Mouse (Mus musculus) kidney, embryonic 16.5 days (tissue): ENCODE measurements at regions not wholly inside any gene's neighbourhood (a gene's known extent, or its start where the extent isn't known, plus 50 kb on each side); places are given as distances from the start of the nearest gene placed in this dataset.
A peak's percentile ranks its signal among the peaks of the same experiment; 100 is the strongest.

Experiments
- ATAC-seq: fragments of 200-750 bp; cut with Nextera tagmentation; 2 replicates; pipeline ENCODE4 v1.8.0; 2017; ENCODE audit warnings: moderate TSS enrichment; ENCODE audit not compliant: low FRiP score, low TSS enrichment
- H3K27ac ChIP-seq: fragments of 300-500 bp; sonication (generic); 2 replicates; pipeline ENCODE4 v1.5.1; 2014; ENCODE audit warnings: low read length
- H3K27me3 ChIP-seq: fragments of 300-500 bp; sonication (generic); 2 replicates; pipeline ENCODE4 v1.6.1; 2014; ENCODE audit warnings: low read length, control low read depth, mixed read lengths; ENCODE audit not compliant: insufficient read depth
- H3K36me3 ChIP-seq: fragments of 300-500 bp; sonication (generic); 2 replicates; pipeline ENCODE4 v1.6.1; 2014; ENCODE audit warnings: low read length, control low read depth, mixed read lengths; ENCODE audit not compliant: insufficient read depth
- H3K4me1 ChIP-seq: fragments of 300-500 bp; sonication (generic); 2 replicates; pipeline ENCODE4 v1.6.1; 2014; ENCODE audit warnings: low read length, control low read depth, mixed read lengths; ENCODE audit not compliant: insufficient read depth
- H3K4me2 ChIP-seq: fragments of 300-500 bp; sonication (generic); replicated peaks from 2 replicates; pipeline ENCODE4 v1.6.1; 2014; ENCODE audit warnings: low read depth, low read length
- H3K4me3 ChIP-seq: fragments of 300-500 bp; sonication (generic); 2 replicates; pipeline ENCODE4 v1.5.1; 2014; ENCODE audit warnings: mild to moderate bottlenecking, low read length
- H3K9ac ChIP-seq: fragments of 300-500 bp; sonication (generic); replicated peaks from 2 replicates; pipeline ENCODE4 v1.6.1; 2014; ENCODE audit warnings: low read length
- H3K9me3 ChIP-seq: fragments of 300-500 bp; sonication (generic); 2 replicates; pipeline ENCODE4 v1.6.1; 2016; ENCODE audit warnings: low read length, control low read depth
- WGBS: fragments of 180-500 bp; shearing (Covaris S2); extraction: QIAGEN DNeasy Blood & Tissue Kit; methylation state at CpG from one replicate; pipeline ENCODE4 v1.1.7; 2014; 5-methylcytosine and 5-hydroxymethylcytosine counted together

GRCm38 (mm10) chr8:89823631-89824030 is 524.5 kb downstream of the Tox3 start:
- H3K27me3 ChIP-seq, result no peaks in the 10 kb centered on the region
- no peaks in the 10 kb centered on the region for H3K36me3 ChIP-seq
- no peak for ATAC-seq
- H3K9me3 ChIP-seq, result no peaks in the 10 kb centered on the region
- H3K4me3 ChIP-seq, result no peak overlapping the region
- no peak overlapping the region for H3K9ac ChIP-seq
- H3K4me1 ChIP-seq, result no peaks in the 10 kb centered on the region
- no peak overlapping the region for H3K27ac ChIP-seq
- H3K4me2 ChIP-seq, result no peak overlapping the region

DNA sequence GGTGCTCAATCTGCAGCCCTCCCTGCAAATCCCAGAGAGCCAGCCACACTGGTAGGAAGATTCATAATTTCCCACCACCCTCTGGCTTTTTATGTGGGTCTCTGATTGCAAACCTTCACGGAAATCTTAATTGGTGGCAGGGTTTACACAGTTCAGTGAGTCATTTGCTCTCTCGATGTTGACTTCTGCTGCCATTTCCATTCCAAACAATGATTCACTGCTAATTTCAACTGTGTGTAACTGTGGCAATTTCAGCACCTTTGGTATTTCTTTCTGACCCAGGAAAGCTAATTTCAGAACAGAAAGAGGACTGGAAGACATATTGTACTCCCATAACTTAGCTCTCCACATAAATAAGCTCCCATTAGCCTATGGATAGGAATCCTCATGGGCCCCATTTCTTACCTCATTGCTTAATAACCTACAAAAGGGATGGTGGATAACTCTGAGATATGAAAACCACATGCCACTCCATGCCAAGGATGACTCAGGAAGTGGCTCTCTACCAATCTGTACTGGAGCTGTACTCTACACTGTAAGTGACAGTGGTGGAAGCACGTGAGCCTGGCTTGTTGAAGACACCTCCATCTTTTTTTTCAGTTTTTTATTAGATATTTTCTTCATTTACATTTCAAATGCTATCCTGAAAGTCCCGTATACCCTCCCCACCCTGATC is 536.0 kb downstream of the Tox3 start:
- no peak overlapping the region for H3K27ac ChIP-seq
- H3K4me3 ChIP-seq, result no peak overlapping the region
- ATAC-seq, result no peak

DNA sequence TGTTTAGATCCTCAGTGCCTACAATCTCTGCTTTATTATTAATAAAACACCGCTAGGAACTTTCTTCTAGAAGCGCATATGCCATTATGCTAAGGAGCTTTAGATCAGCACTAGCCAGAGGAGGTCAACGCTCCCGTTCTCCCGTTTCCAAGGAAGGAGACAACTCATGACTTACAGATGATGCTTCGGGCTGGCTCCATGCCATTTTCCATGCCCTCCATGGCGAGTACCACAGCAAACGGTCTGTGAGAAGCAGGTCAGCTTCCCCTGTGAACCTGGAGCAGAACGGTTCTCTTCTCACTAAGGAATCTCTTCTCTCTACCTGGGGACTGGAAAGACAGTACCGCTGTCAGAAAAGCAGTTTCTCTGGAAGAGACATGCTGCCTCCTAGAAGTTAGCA is 559.8 kb downstream of the Tox3 start:
- no peak for ATAC-seq
- H3K4me3 ChIP-seq, result no peak overlapping the region
- no peaks in the 10 kb centered on the region for H3K27me3 ChIP-seq
- H3K4me1 ChIP-seq, result peaks cover 20% of the 10 kb centered on the region
- WGBS, result 76% methylated on average over 10 of the region's 10 CpGs
- no peak overlapping the region for H3K27ac ChIP-seq
- no peaks in the 10 kb centered on the region for H3K36me3 ChIP-seq
- H3K9me3 ChIP-seq, result no peaks in the 10 kb centered on the region
- H3K9ac ChIP-seq, result no peak overlapping the region
- no peak overlapping the region for H3K4me2 ChIP-seq

More for the DNA sequence above, 536.0 kb downstream of the Tox3 start:
- no peaks in the 10 kb centered on the region for H3K9me3 ChIP-seq
- H3K4me2 ChIP-seq, result no peak overlapping the region
- WGBS, result 79% methylated on average over 4 of the region's 4 CpGs
- H3K4me1 ChIP-seq, result no peaks in the 10 kb centered on the region
- no peak overlapping the region for H3K9ac ChIP-seq
- no peaks in the 10 kb centered on the region for H3K36me3 ChIP-seq
- no peaks in the 10 kb centered on the region for H3K27me3 ChIP-seq

DNA sequence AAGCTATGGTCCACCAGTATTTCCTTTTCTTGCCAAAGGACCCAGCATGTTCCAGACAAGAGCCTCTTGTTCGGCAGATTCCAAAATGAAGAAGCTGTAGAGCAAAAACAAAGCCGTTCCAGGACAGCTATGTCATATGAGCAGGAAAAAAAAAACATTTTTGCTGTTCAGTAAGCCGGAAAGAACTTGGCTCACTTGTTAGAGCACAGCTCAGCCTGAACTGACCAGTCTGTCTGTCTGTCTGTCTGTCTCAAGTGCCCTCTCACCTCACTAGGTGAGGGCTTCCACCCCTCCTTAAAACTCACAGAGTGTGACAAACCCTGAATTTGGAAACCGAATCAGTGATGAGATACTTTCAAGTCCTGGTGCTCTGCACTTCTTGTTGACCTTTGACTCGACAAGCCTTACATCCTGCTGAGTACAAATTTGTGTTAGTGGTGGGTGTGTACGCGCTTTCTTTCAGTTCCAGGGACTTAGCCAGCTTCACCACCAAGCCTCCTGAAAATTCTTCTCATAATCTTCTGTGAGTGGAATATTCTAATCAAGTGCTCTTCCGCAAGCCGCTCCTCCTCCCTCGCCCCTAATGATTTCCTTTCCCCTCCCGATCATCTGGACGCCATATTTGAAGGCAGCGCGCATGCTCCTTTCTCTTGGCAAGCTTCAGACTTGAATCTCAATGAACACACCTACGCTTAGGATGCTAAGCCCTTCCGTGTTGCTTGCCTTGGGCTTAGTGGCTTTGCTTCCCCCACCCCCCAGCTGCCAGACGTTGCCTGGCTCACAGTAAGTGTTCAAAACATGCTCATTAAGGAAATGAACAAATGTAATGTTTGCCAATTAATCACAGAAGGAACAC is 560.9 kb downstream of the Tox3 start:
- no peaks in the 10 kb centered on the region for H3K27me3 ChIP-seq
- no peak overlapping the region for H3K9ac ChIP-seq
- no peaks in the 10 kb centered on the region for H3K36me3 ChIP-seq
- no peak for ATAC-seq
- H3K4me3 ChIP-seq, result no peak overlapping the region
- H3K4me2 ChIP-seq, result no peak overlapping the region
- H3K9me3 ChIP-seq, result no peaks in the 10 kb centered on the region
- peak overlapping the region; percentile 30 for H3K27ac ChIP-seq
- H3K4me1 ChIP-seq, result peaks cover 24% of the 10 kb centered on the region
- WGBS, result 56% methylated on average over 17 of the region's 17 CpGs

DNA sequence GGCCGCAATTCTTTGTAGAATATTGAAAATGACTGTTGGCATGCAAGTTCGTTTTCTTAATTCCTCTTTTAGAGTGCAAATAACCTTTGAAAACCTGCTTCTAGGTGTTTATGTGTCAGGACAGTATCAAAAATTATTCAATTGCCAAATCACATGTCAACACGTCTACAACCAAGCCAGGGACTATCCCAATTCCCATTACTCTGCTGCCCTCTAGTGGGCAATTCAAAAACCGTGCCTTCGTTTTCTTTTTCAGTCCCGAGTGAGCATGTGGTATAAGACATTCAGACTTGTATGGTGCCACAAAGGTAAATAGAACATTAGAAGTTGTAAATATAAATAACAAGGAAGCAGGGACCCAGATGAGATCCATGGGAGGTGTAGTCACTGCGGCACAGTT is 563.1 kb downstream of the Tox3 start:
- WGBS, result 12% methylated on average over 7 of the region's 7 CpGs
- ATAC-seq, result 0 out of 2 replicates have a peak, but pooled peaks have one; percentile 29
- no peaks in the 10 kb centered on the region for H3K36me3 ChIP-seq
- no peaks in the 10 kb centered on the region for H3K27me3 ChIP-seq
- H3K27ac ChIP-seq, result no peak overlapping the region
- H3K4me2 ChIP-seq, result no peak overlapping the region
- H3K4me1 ChIP-seq, result peaks cover 24% of the 10 kb centered on the region
- H3K9me3 ChIP-seq, result no peaks in the 10 kb centered on the region
- H3K9ac ChIP-seq, result no peak overlapping the region
- H3K4me3 ChIP-seq, result no peak overlapping the region

DNA sequence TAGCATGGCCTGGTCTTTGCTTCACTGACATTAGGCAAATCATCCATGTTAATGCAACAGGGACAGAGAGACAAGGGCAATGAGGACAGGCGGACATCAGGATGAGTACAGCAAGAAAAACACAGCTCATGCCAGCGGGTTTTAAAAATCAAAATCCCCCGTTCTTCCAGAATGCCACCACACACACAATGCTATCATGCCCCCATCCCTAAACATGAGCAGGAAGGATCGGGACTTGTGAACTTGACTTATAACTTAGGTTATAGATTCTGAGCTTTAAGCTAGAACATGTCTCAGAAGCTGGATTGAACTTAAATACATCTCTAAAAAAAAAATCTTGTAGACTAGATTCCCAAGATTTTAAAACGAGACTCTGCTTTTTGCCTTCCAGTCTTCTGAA is 564.8 kb downstream of the Tox3 start:
- H3K27ac ChIP-seq, result no peak overlapping the region
- 67% methylated on average over 5 of the region's 5 CpGs for WGBS
- H3K9me3 ChIP-seq, result no peaks in the 10 kb centered on the region

DNA sequence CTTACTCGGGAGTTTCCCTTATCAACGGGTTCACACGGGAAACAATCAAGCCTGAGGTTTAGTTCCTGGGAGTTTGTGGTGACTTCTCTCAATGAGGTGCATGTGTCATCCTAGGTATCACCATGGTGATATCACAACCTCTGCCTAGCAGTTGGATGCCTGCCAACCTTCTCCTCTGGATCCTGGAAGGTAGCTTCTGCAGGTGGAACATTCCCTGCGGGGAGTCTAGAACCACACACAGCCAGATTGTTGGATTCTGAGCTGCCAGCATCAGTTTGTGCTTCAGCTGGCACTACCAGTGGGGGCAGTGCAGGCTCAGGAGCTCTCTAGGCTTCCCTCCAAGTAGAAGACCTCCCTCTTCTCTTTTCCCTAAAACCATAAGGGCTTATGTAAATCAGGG is 581.8 kb downstream of the Tox3 start:
- Histone ChIP-seq H3K36me3 (no peaks in the 10 kb centered on the region), H3K9ac (no peak overlapping the region), H3K27ac (no peak overlapping the region), H3K27me3 (no peaks in the 10 kb centered on the region), H3K4me2 (no peak overlapping the region), H3K4me1 (no peaks in the 10 kb centered on the region), H3K4me3 (no peak overlapping the region), H3K9me3 (no peaks in the 10 kb centered on the region; the same call in 1 of the 2 replicates)
- ATAC-seq, result no peak
- 76% methylated on average over 4 of the region's 4 CpGs for WGBS

More for the DNA sequence above, 564.8 kb downstream of the Tox3 start:
- Histone ChIP-seq H3K9ac (no peak overlapping the region), H3K4me1 (peaks cover 24% of the 10 kb centered on the region), H3K4me3 (no peak overlapping the region), H3K36me3 (no peaks in the 10 kb centered on the region), H3K27me3 (no peaks in the 10 kb centered on the region), H3K4me2 (no peak overlapping the region)
- ATAC-seq, result no peak

- Histone ChIP-seq H3K4me2 (no peak overlapping the region), H3K9ac (no peak overlapping the region), H3K27me3 (no peaks in the 10 kb centered on the region), H3K4me3 (no peak overlapping the region), H3K4me1 (no peaks in the 10 kb centered on the region), H3K9me3 (no peaks in the 10 kb centered on the region), H3K36me3 (no peaks in the 10 kb centered on the region), H3K27ac (no peak overlapping the region)
- no peak for ATAC-seq
- 82% methylated on average over 5 of the region's 5 CpGs for WGBS
These were observed 588.6 kb downstream of the Tox3 start for GRCm38 (mm10) chr8:89759531-89759930.

GRCm38 (mm10) chr8:89758695-89759094 is 589.4 kb downstream of the Tox3 start:
- Histone ChIP-seq H3K9ac (no peak overlapping the region), H3K4me3 (no peak overlapping the region), H3K27ac (no peak overlapping the region), H3K27me3 (no peaks in the 10 kb centered on the region), H3K9me3 (no peaks in the 10 kb centered on the region), H3K36me3 (no peaks in the 10 kb centered on the region), H3K4me1 (no peaks in the 10 kb centered on the region), H3K4me2 (no peak overlapping the region)
- 54% methylated on average over 10 of the region's 10 CpGs for WGBS
- ATAC-seq, result no peak

GRCm38 (mm10) chr8:89755951-89756350 is 592.2 kb downstream of the Tox3 start:
- no peak for ATAC-seq
- WGBS, result 52% methylated on average over 3 of the region's 3 CpGs
- Histone ChIP-seq H3K27me3 (no peaks in the 10 kb centered on the region), H3K9ac (no peak overlapping the region), H3K27ac (no peak overlapping the region), H3K36me3 (no peaks in the 10 kb centered on the region), H3K4me3 (no peak overlapping the region), H3K4me1 (peaks cover 3% of the 10 kb centered on the region; the same call in 1 of the 2 replicates), H3K4me2 (no peak overlapping the region), H3K9me3 (no peaks in the 10 kb centered on the region)
